Mouse (Mus musculus) testis, adult 2 months (tissue): ENCODE measurements at regions not wholly inside any gene's neighbourhood (a gene's known extent, or its start where the extent isn't known, plus 50 kb on each side); places are given as distances from the start of the nearest gene placed in this dataset.

ENCODE experiments used
- CTCF ChIP-seq: fragments of 200-500 bp; IDR thresholded peaks from 2 replicates; pipeline ENCODE4 v1.5.1; 2012; ENCODE audit warnings: low read depth, mild to moderate bottlenecking, inconsistent platforms, low read length, moderate library complexity; ENCODE audit not compliant: control insufficient read depth, insufficient read depth, insufficient replicate concordance
- POLR2A ChIP-seq: fragments of 200-500 bp; IDR thresholded peaks from 2 replicates; pipeline ENCODE4 v1.6.1; 2012; ENCODE audit warnings: low read depth, mild to moderate bottlenecking, inconsistent platforms, low read length, moderate library complexity; ENCODE audit not compliant: control insufficient read depth

- TF ChIP-seq CTCF (no peak), POLR2A (no peak)
Measured at GRCm38 (mm10) chr1:154149431-154150143, 51.4 kb upstream of the Zfp648 start.
